Mouse (Mus musculus): ENCODE data around the gene Adarb2.

The Adarb2 gene

DNA sequence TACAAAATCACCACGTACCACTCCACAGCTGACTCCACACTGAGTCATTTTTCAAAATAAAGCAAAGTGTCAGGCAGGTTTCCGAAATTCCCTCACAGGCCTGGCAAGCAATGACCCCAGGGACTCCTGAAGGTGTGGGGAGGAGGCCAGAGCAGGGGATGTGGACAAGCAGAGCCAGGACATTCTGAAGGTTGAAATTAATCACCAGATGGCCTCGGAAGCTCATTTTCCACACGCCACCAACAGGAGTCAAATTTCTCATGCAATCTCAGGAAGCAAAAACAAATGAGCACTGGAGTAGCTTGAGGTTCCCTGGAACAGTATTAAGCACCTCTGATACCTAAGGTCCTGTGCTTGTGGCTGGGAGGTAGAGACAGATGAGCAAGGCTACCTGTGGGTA, 580.0 kb downstream of the Adarb2 start:
- DNase-seq (ENCODE audit: extremely low read depth, low read depth, low spot score), result no peak

- DNase-seq (ENCODE audit: extremely low read depth, low read depth, low spot score), result no peak
Measured at GRCm38 (mm10) chr13:8783686-8784307, 581.1 kb downstream of the Adarb2 start.

DNA sequence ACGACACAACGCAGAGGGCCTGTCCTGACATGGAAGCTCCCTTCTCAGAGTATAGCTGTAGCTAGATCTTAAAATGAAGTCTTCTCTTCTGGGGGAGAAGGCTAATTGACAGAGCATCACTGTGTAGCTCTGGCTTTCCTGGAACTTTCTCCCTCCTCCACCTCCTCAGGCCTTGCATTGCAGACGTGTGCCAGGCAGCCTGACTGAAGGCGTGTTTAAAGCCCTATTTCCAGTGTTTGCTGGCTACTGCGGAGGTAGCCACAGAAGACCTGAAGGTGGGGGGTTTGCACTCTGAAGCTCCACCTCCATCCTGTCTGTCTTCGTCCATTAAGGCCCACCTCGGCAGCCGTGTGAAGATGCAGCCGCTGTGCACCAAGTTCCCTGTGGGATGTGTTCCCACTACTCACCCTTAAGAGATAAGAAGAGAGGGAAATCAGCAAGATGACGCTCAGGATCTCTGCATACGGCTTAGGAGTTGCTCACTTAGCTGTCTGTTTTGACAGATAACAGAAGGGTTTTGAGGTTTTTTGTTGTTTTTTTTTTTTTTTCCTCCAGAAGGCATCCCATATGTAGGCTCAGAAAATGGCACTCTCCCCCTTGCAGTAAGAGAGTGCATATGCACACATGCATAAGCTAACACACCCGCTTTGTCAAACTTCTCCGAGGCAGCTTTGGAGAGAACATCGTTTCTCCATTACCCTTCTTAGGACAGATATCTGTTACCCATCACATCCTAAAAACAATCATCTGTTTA, 581.8 kb downstream of the Adarb2 start:
- no peak for DNase-seq (ENCODE audit: extremely low read depth, low read depth, low spot score)

DNA sequence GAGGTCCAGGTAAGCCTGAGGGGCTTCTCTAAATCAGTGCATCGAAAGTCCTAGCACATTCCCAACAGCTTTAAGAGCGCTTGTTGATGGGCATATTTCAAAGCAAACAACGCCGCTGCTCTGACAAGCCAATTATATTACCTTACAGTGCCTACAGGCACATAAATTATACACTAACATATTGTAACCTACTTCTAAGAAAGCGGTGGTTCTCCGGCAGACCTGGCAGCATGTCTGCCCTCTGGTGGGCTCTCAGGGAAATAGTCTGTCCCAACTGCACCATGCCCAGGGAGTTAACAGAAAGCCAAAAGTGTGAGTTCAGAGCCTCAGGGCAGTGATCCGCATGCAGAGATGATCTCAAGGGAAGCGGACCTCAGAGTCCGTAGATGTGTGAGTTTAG, 582.5 kb downstream of the Adarb2 start:
- DNase-seq (ENCODE audit: extremely low read depth, low read depth, low spot score), result no peak

- no peak for DNase-seq (ENCODE audit: extremely low read depth, low read depth, low spot score)
Measured at GRCm38 (mm10) chr13:8793217-8793616, 590.6 kb downstream of the Adarb2 start.

- DNase-seq (ENCODE audit: extremely low read depth, low read depth, low spot score), result no peak
Measured at GRCm38 (mm10) chr13:8800576-8800975, 597.9 kb downstream of the Adarb2 start.

- DNase-seq (ENCODE audit: extremely low read depth, low read depth, low spot score), result no peak
Measured at GRCm38 (mm10) chr13:8805931-8806330, 603.3 kb downstream of the Adarb2 start.

Data from fat pad, adult 2 months (tissue).